Mouse (Mus musculus): ENCODE data around the gene Nfatc2ip. TPM values are rescaled to one million over a fixed set of nuclear protein-coding genes. Genes with fewer than 3 reads are reported as not detected.

The Nfatc2ip gene
- total RNA-seq, 1 experiment: 45.6 TPM

DNA sequence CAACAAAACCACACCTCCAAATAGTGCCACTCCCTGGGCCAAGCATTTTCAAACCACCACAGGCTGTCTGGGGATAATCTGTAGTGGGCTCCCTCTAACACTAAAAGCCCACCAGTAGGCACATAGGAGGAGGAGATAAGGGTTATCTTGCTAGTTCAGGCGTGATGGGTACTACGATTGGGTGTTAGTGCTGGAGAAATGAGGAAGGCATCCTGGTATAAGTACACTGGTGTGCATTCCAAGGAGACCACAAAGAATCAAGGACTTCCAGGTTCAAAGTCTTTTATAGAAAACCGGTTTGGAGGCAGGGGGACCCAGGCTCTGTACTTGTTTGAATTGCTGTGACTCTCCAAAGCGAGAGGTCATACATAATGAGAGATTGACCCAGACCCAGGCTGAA lies 31.6 kb upstream of the Nfatc2ip start:
- DNase-seq (ENCODE audit: low read depth, low spot score): no peak
- peak overlapping the region; percentile 98; the same call in 1 of the 2 replicates for H3K9ac ChIP-seq (ENCODE audit: insufficient read depth, low read depth, low read length, poor library complexity, severe bottlenecking)
- no peaks in the 10 kb centered on the region for H3K9me3 ChIP-seq (ENCODE audit: control insufficient read depth, insufficient read depth, low read depth, low read length)
- H3K4me1 ChIP-seq (ENCODE audit: control insufficient read depth in 2 of 2, insufficient read depth in 2 of 2, low read length in 2 of 2, poor library complexity in 1 of 2): peaks cover 2 to 10% of the 10 kb centered on the region in 2 experiments; a peak in 1 of 4 replicates
- H3K36me3 ChIP-seq (ENCODE audit: control insufficient read depth, insufficient read depth, low read length, poor library complexity, severe bottlenecking): peaks cover 5% of the 10 kb centered on the region; the same call in 1 of the 2 replicates
- in situ Hi-C loops (cut with MboI; ENCODE audit: low sequenced_read_pairs in 2 of 2, unreplicated experiment in 2 of 2): no loop called here
- no peak for TF ChIP-seq MAFK (IDR thresholded peaks at IDR 0.05; ENCODE audit: insufficient read depth, low read depth, low read length)
- H3K27ac ChIP-seq (ENCODE audit: insufficient read depth, low read depth, low read length, poor library complexity, severe bottlenecking): no peak overlapping the region
- H3K4me3 ChIP-seq (ENCODE audit: insufficient read depth in 1 of 2, low read depth in 1 of 2, low read length in 2 of 2, poor library complexity in 1 of 2, severe bottlenecking in 1 of 2): peak overlapping the region; percentile 100

DNA sequence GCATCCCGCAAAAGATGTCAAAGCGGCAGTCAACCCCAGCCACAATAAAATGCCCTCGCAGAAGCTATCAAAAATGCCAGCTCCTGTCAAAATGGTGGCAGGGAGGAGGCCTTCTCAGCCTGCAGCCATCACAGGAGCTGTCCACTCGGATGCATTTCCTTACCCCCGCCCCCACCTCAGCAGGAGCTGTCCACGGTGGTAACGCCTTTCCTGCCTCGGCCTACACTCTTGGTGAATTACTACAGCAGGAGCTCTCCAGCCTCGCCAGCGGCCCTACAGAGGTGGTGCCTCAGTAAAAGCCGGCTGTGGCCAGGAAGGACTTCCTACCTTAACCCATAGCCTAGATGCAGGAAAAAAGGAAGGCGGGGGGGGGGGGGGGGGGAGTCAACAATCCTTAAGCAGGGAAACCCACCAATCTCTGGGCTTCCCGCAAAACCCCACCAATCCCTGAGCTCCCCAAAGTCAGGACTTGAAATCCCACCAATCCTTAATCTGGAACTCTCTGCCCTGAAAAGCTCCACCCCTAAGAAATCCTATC lies 30.9 kb upstream of the Nfatc2ip start:
- Histone ChIP-seq H3K27ac (ENCODE audit: insufficient read depth, low read depth, low read length, poor library complexity, severe bottlenecking) (no peak overlapping the region), H3K9ac (ENCODE audit: insufficient read depth, low read depth, low read length, poor library complexity, severe bottlenecking) (no peak overlapping the region), H3K36me3 (ENCODE audit: control insufficient read depth, insufficient read depth, low read length, poor library complexity, severe bottlenecking) (0 out of 2 replicates have a peak, but pooled peaks cover 2% of the 10 kb centered on the region), H3K4me1 (ENCODE audit: control insufficient read depth in 2 of 2, insufficient read depth in 2 of 2, low read length in 2 of 2, poor library complexity in 1 of 2) (peaks cover 2 to 10% of the 10 kb centered on the region in 2 experiments; a peak in 1 of 4 replicates), H3K9me3 (ENCODE audit: control insufficient read depth, insufficient read depth, low read depth, low read length) (no peaks in the 10 kb centered on the region), H3K4me3 (ENCODE audit: insufficient read depth in 1 of 2, low read depth in 1 of 2, low read length in 2 of 2, poor library complexity in 1 of 2, severe bottlenecking in 1 of 2) (no peak overlapping the region)
- in situ Hi-C loops (cut with MboI; ENCODE audit: low sequenced_read_pairs in 2 of 2, unreplicated experiment in 2 of 2): no loop called here
- TF ChIP-seq CHD2 (IDR thresholded peaks at IDR 0.05; ENCODE audit: low read depth, low read length): no peak
- peak; percentile 55; the same call in 1 of the 2 replicates for TF ChIP-seq HCFC1 (IDR thresholded peaks at IDR 0.05; ENCODE audit: borderline replicate concordance, insufficient read depth, low read length)
- DNase-seq (ENCODE audit: low read depth, low spot score): peak; percentile 73

DNA sequence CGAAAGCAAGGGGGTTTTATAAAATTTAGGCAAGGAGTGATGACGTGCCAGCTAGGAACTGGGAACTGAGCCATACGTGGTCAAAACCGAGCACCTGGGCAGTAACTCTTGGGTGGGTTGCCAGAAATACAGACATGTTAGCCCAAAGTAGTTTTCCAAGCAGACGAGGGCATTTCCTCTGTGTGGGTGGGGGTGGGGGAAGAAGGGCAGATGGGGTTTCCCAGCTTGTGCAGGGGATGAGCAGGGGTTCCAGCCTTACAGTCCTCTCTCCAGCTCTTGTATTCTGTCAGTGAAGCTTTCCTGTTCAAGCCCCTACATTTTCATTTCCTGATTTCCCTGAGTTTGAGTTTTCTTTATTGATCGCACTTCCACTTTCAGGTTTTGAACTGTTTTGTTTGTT lies 27.6 kb upstream of the Nfatc2ip start:
- no peaks in the 10 kb centered on the region for H3K9me3 ChIP-seq (ENCODE audit: control insufficient read depth, insufficient read depth, low read depth, low read length)
- DNase-seq (ENCODE audit: low read depth, low spot score): no peak
- no peak overlapping the region for H3K9ac ChIP-seq (ENCODE audit: insufficient read depth, low read depth, low read length, poor library complexity, severe bottlenecking)
- H3K4me3 ChIP-seq (ENCODE audit: insufficient read depth in 1 of 2, low read depth in 1 of 2, low read length in 2 of 2, poor library complexity in 1 of 2, severe bottlenecking in 1 of 2): no peak overlapping the region
- in situ Hi-C loops (cut with MboI; ENCODE audit: low sequenced_read_pairs in 2 of 2, unreplicated experiment in 2 of 2): no loop called here
- no peaks in the 10 kb centered on the region for H3K36me3 ChIP-seq (ENCODE audit: control insufficient read depth, insufficient read depth, low read length, poor library complexity, severe bottlenecking)
- H3K27ac ChIP-seq (ENCODE audit: insufficient read depth, low read depth, low read length, poor library complexity, severe bottlenecking): no peak overlapping the region
- TF ChIP-seq MAFK (IDR thresholded peaks at IDR 0.05; ENCODE audit: insufficient read depth, low read depth, low read length) (no peak), HCFC1 (IDR thresholded peaks at IDR 0.05; ENCODE audit: borderline replicate concordance, insufficient read depth, low read length) (no peak), ZNF384 (IDR thresholded peaks at IDR 0.05; ENCODE audit: low read depth, low read length) (no peak), CHD2 (IDR thresholded peaks at IDR 0.05; ENCODE audit: low read depth, low read length) (no peak), ZC3H11A (IDR thresholded peaks at IDR 0.05; ENCODE audit: borderline replicate concordance, low read depth, low read length) (no peak)
- H3K4me1 ChIP-seq (ENCODE audit: control insufficient read depth in 2 of 2, insufficient read depth in 2 of 2, low read length in 2 of 2, poor library complexity in 1 of 2): peaks cover 2 to 8% of the 10 kb centered on the region in 2 experiments; a peak in 1 of 4 replicates

DNA sequence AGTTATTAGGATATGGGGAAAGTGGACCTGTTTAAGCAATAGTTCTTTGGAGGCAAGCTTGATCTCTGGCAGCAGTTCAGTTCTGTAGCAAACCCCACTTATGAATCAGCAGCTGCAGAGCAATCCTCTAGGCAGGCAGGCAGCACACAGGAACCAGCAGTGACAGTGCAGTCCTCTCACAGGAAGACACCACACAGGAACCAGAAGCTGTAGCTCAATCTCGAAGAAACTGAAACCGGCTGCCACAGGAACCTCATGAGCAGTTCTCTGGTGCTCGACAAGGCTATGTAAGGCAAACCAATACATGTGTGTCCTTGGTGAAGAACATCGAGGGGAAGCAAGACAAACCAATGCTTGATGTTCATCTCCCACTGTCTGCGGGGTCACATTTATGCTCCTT lies 25.2 kb upstream of the Nfatc2ip start:
- H3K36me3 ChIP-seq (ENCODE audit: control insufficient read depth, insufficient read depth, low read length, poor library complexity, severe bottlenecking): no peaks in the 10 kb centered on the region
- H3K4me3 ChIP-seq (ENCODE audit: insufficient read depth in 1 of 2, low read depth in 1 of 2, low read length in 2 of 2, poor library complexity in 1 of 2, severe bottlenecking in 1 of 2): no peak overlapping the region
- H3K27ac ChIP-seq (ENCODE audit: insufficient read depth, low read depth, low read length, poor library complexity, severe bottlenecking): no peak overlapping the region
- no peaks in the 10 kb centered on the region for H3K4me1 ChIP-seq (ENCODE audit: control insufficient read depth in 2 of 2, insufficient read depth in 2 of 2, low read length in 2 of 2, poor library complexity in 1 of 2)
- TF ChIP-seq HCFC1 (IDR thresholded peaks at IDR 0.05; ENCODE audit: borderline replicate concordance, insufficient read depth, low read length): no peak
- no peak for TF ChIP-seq ZC3H11A (IDR thresholded peaks at IDR 0.05; ENCODE audit: borderline replicate concordance, low read depth, low read length)
- no peak for TF ChIP-seq CHD2 (IDR thresholded peaks at IDR 0.05; ENCODE audit: low read depth, low read length)
- TF ChIP-seq MAFK (IDR thresholded peaks at IDR 0.05; ENCODE audit: insufficient read depth, low read depth, low read length): no peak
- TF ChIP-seq ZNF384 (IDR thresholded peaks at IDR 0.05; ENCODE audit: low read depth, low read length): no peak
- in situ Hi-C loops (cut with MboI; ENCODE audit: low sequenced_read_pairs in 2 of 2, unreplicated experiment in 2 of 2): no loop called here
- H3K9me3 ChIP-seq (ENCODE audit: control insufficient read depth, insufficient read depth, low read depth, low read length): no peaks in the 10 kb centered on the region
- no peak overlapping the region for H3K9ac ChIP-seq (ENCODE audit: insufficient read depth, low read depth, low read length, poor library complexity, severe bottlenecking)
- DNase-seq (ENCODE audit: low read depth, low spot score): no peak

DNA sequence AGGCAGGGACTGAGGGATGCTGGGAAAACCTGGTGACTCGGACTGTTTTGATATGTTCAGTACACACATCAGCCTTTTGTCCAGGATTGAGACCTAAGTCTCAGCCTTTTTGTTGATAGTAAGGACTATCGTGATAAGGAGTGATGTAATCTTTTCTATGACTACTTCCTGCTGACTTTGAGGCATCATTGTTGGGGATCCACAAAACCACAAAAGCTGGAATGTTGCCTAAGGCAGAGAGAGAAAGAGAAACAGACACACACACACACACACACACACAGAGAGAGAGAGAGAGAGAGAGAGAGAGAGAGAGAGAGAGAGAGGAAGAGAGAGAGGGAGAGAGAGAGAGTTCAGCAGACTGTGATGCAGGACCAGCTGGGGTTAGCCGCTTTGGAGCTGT lies 22.0 kb upstream of the Nfatc2ip start:
- TF ChIP-seq MAFK (IDR thresholded peaks at IDR 0.05; ENCODE audit: insufficient read depth, low read depth, low read length) (no peak), ZNF384 (IDR thresholded peaks at IDR 0.05; ENCODE audit: low read depth, low read length) (no peak), CHD2 (IDR thresholded peaks at IDR 0.05; ENCODE audit: low read depth, low read length) (no peak), HCFC1 (IDR thresholded peaks at IDR 0.05; ENCODE audit: borderline replicate concordance, insufficient read depth, low read length) (no peak), ZC3H11A (IDR thresholded peaks at IDR 0.05; ENCODE audit: borderline replicate concordance, low read depth, low read length) (no peak)
- Histone ChIP-seq H3K9me3 (ENCODE audit: control insufficient read depth, insufficient read depth, low read depth, low read length) (no peaks in the 10 kb centered on the region), H3K27ac (ENCODE audit: insufficient read depth, low read depth, low read length, poor library complexity, severe bottlenecking) (no peak overlapping the region), H3K9ac (ENCODE audit: insufficient read depth, low read depth, low read length, poor library complexity, severe bottlenecking) (no peak overlapping the region), H3K4me3 (ENCODE audit: insufficient read depth in 1 of 2, low read depth in 1 of 2, low read length in 2 of 2, poor library complexity in 1 of 2, severe bottlenecking in 1 of 2) (no peak overlapping the region), H3K36me3 (ENCODE audit: control insufficient read depth, insufficient read depth, low read length, poor library complexity, severe bottlenecking) (no peaks in the 10 kb centered on the region), H3K4me1 (ENCODE audit: control insufficient read depth in 2 of 2, insufficient read depth in 2 of 2, low read length in 2 of 2, poor library complexity in 1 of 2) (peaks cover 0 to 2% of the 10 kb centered on the region in 2 experiments; a peak in 1 of 4 replicates)
- DNase-seq (ENCODE audit: low read depth, low spot score): no peak
- in situ Hi-C loops (cut with MboI; ENCODE audit: low sequenced_read_pairs in 2 of 2, unreplicated experiment in 2 of 2): no loop called here

All from ES-E14 (cell line).